Mouse (Mus musculus) CD4-positive, CD25-positive, alpha-beta regulatory T cell, adult 4 months (primary cell): ENCODE measurements around the gene Rin3. TPM values are rescaled to one million over a fixed set of nuclear protein-coding genes. Genes with fewer than 3 reads are reported as not detected.

Experiments used
- ATAC-seq: one replicate; pipeline ENCODE4 v1.8.0; 2017
- polyA plus RNA-seq, 2 experiments: library from polyadenylated mRNA; unstranded; fragments of 100-300 nt; shearing (Covaris generic); gene quantifications; one replicate each; pipeline ENCODE4 v1.2.1; 2017

Rin3 gene
- polyA plus RNA-seq, 2 experiments from 2014 or later: 68.3 to 91.8 TPM

- no peak for ATAC-seq
These were observed 89.5 kb downstream of the Rin3 start for GRCm38 (mm10) chr12:102372322-102372721.

DNA sequence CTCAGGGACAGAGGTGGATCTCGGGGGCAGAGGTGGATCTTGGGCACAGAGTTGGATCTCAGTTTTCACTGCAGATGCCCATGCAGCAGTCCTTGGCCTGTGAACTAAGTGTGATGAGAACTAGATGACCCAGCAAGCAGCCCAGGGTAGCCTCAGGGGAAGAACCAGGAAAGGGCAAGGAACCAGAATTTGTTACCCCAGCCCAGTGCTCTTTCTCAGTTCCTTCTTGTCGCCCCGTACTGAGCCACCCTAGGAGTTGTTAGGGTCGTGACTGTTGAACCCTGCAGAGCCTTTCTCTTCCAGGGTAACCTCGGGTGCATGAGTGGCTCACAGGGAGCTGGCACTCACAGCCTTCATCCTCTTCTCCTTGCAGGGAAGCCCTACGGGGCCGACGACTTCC, 99.3 kb downstream of the Rin3 start:
- no peak for ATAC-seq

DNA sequence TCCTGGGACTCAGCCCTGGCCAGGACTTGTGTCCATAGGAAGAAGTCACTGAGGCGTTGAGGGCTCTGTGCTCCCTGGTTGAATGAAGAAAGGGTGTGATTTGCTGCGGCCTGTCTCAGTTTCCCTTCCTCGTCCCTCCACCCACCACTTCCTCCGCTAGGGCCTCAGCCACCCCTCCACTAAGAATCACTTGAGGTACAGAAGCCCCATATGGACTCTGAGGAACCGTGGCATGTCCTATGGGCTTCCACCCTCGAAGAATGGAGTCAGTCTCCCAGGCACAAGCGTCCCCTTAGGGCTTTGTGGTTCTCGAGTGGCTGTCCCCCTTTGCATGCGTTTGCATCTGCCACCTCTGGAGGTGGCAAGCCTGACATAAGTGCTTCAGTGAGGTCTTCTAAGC, 100.4 kb downstream of the Rin3 start:
- no peak for ATAC-seq

- ATAC-seq: peak; percentile 68
These were observed 102.0 kb downstream of the Rin3 start for GRCm38 (mm10) chr12:102384819-102385218.

DNA sequence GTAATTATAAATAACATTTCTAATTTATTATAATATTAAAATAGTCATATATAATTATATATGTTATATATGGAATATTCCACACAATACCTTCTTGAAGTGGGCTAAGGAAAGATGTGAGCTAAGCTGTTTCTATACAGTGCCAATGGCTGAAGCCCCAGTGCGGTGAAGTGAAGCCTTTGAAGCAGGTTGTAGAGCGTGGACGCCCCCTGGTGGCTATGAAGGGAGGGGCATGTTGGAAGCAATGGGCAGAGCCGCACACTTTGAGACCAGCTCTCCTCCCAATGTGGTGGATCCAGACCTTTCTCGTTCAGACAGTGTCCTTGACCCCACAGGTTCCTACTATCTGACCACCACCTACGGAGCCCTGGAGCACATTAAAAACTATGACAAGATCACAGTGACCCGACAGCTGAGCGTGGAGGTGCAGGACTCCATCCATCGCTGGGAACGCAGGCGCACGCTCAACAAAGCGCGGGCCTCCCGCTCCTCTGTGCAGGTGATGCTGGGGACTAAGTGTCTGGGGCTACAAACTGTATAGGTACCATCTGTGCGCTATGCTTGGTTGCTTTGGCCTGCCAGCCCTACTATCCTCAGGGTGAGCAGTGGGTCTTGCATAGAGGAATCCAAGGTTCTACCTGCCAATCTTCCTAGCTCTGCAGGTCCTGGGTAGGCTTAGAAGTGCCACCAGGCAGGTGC, 104.5 kb downstream of the Rin3 start:
- ATAC-seq: peak; percentile 84

DNA sequence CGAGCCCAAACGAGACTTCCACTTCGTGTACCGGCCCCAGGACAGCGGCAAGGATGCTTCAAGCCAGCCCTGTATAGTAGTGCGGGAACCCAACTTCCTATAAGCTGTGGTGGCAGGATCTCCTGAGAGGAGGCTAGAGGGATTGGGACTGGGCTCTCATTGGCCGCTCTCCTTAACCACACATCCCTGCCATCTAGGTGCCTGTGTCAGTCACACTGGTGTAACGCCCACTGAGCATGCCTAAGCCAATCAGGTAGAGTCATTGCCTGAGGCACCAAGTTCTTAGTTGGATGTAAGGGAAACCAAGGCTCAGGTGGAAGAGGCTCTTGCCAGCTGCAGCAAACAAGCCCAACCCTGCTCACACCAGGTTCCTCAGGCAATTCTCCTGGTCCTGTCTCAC, 107.2 kb downstream of the Rin3 start:
- ATAC-seq: no peak

DNA sequence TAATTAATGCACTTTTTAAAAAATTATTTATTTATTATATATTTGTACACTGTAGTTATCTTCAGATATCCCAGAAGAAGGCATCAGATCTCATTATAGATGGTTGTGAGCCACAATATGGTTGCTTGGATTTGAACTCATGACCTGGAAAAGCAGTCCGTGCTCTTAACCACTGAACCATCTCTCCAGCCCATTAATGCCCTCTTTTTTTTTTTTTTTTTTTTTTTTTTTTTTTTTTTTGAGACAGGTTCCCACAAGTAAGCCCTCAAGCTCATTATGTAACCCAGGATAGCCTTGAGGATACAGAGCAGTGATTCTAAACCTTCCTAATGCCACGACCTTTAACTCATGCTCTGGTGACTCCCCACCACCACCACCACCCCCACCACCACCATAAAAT, 108.3 kb downstream of the Rin3 start:
- no peak for ATAC-seq

DNA sequence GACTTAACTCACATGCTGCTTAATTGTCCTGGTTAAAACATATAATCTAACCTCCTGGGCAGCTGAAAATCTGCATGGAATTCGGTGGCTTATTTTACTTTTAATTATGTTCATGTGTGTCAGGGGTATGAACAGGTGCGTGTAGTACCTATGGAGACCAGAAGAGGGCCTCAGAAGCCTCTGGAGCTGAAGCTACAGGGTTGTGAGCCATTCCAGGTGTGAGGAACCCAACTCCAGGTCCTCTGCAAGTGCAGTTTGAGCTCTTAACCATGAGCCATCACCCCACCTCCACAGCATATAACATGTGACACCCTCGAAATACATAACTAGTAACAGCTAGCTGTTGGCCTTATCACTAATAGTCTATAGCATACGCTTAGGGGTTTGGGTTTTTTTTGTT, 109.1 kb downstream of the Rin3 start:
- ATAC-seq: peak; percentile 42

DNA sequence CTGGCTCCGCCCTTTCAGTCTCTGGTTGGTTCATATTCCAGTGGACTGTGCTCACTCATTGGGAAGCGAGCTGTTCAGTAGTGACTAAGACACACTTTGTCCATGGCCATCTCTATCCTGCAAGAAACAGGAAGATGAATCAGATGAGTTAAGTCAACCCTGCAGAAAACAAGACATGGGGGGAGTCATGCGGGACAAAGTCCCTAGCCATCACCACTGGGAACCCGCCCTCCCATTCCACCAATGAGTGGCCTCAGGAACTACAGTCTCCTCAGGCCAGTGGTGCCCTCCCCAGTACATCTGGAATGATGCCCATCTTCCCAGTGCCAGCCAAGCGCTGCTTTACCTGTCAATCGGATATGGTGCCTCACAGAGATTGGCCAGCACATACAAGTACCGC, 111.6 kb downstream of the Rin3 start:
- ATAC-seq: no peak

DNA sequence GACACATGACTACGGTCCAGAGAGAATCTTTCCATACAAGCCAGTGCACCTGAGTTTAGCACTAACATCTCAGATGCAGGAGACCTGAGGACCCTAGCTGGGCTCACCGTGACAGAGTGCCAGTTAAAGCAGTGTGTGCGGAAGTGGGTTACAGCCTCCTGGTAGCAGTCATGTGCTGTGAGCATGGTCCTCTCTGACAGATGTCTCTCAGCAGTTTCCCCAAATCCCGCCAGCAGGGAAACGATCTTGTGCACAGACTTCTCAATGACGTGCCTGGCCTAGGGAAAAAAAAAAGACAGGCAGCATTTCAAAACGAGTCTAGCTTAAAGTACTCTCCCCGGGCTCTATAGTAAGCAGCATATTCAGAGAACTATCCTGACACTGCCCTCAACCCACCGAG, 112.7 kb downstream of the Rin3 start:
- ATAC-seq: no peak

GRCm38 (mm10) chr12:102395998-102396991, 113.4 kb downstream of the Rin3 start:
- ATAC-seq: no peak

GRCm38 (mm10) chr12:102398588-102398987, 115.7 kb downstream of the Rin3 start:
- ATAC-seq: no peak

DNA sequence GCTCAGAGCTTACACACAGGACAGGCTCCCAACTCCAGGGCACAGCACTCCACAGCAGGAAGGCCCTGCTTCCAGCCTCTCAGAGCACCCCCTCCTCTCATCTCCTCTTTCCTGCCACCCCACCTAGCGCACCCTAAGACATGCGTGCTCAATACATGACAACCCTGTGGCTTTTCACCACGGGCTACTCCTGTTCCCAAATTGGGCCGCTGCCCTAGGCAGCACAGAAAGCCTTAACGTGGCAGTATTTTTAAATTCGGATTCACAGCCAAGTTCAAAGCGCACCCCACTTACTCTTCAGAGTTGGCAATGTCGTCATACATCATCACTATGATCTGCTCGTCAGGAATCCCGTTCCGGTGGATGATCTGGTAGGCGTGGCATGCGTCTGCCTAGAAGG, 130.3 kb downstream of the Rin3 start:
- no peak for ATAC-seq

- ATAC-seq: no peak
These were observed 131.8 kb downstream of the Rin3 start for GRCm38 (mm10) chr12:102414686-102415085.

- no peak for ATAC-seq
These were observed 133.6 kb downstream of the Rin3 start for GRCm38 (mm10) chr12:102416391-102416837.

DNA sequence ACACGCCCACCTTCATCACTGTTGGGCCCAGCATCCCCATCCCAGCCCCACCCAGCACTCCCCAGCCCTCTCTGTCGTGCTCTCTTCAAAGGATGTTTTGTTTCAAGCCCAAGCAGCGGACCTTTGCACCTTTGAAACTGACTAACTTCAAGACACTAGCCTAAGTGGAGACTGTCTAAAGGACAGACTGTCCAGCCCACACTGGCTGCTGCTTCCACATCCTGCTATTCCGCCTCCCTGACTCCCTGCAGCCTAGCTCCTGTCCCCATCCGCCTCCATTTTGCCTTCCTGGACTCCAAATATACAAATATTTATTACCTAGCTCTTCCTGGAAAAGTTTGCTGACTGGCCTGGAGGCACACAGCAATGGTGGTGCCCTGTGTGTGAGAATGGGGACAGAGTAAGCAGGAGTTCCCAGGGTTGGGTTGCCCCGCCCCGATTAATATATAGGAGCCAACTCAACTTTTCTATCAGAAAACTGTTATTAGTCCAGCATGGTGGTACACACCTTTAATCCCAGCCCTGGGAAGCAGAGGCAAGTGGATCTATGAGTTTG, 134.2 kb downstream of the Rin3 start:
- ATAC-seq: no peak

GRCm38 (mm10) chr12:102417701-102418100, 134.9 kb downstream of the Rin3 start:
- ATAC-seq: no peak

DNA sequence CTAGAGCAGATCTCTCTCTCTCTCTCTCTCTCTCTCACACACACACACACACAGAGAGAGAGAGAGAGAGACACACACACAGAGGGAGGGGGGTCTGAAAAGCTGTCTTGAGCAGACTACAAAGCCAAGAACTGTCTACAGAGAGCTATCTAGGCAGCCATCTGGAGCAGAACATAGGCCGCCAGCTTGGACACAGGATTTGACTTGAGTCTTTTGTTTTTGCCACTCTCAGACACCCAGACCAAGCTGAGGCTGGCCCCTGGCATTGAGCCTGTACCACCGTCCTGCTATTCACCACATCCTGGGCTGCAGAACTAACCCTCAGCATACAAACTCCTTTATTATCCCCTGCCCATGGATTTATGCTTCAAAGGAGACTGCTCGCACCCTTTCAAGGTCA, 136.7 kb downstream of the Rin3 start:
- ATAC-seq: no peak

- ATAC-seq: no peak
These were observed 137.5 kb downstream of the Rin3 start for GRCm38 (mm10) chr12:102420168-102420890.

DNA sequence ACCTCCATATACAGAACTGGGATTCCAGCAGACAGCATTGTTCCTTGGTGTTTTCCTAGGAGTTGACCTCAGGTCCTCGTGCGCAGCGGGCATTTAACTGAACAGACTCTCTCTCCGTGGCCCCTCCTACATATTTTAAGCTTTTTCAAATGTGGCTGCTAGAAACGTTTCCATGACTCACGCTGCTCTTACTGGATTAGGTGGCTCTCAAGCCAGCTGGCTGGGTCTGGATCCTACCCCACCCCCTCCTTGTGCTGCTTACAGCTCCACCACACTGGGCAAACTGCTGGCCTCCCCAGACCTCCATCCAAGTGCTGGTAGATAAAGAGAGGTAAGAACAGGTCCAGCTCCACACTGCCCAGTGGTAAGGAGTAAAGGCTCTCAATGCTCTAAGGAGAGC, 139.2 kb downstream of the Rin3 start:
- no peak for ATAC-seq

- no peak for ATAC-seq
These were observed 139.9 kb downstream of the Rin3 start for GRCm38 (mm10) chr12:102422623-102423320.

DNA sequence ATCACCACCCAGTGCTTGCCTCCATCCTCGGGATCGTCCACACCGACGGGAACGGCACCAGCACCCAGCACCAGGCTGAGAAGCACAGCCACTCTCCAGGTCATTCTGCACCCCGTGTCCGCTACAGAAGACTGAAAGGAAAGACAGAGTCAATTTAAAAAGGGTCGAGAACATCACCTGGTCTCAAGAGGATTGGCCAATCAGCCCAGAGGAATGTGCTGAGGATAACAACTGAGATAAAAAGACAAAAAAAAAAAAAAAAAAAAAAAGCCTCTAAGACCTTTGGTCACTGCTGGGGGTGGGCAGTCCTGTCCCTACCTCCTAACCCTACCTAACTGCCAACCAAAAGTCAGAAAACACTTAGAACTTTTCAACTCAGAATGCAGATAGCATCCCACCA, 140.8 kb downstream of the Rin3 start:
- no peak for ATAC-seq
